Mouse (Mus musculus) hindbrain, embryonic 11.5 days (tissue): ENCODE data around the gene Tctn1. TPM values are rescaled to one million over a fixed set of nuclear protein-coding genes. Genes with fewer than 3 reads are reported as not detected.

Source experiments
- ATAC-seq: fragments of 200-750 bp; cut with Nextera tagmentation; 2 replicates; pipeline ENCODE4 v1.8.0; 2017; ENCODE audit warnings: mild to moderate bottlenecking, moderate TSS enrichment, moderate library complexity; ENCODE audit not compliant: low FRiP score
- DNase-seq: peaks from one replicate; pipeline ENCODE4 v3.0.0-alpha.2; 2015; ENCODE audit warnings: low spot score
- H3K27ac ChIP-seq: fragments of 300-500 bp; sonication (generic); 2 replicates; pipeline ENCODE4 v1.5.1; 2014; ENCODE audit warnings: mild to moderate bottlenecking, low read depth, low read length
- H3K27me3 ChIP-seq: fragments of 300-500 bp; sonication (generic); 2 replicates; pipeline ENCODE4 v1.6.1; 2014; ENCODE audit warnings: mild to moderate bottlenecking, low read length, moderate library complexity, mixed read lengths; ENCODE audit not compliant: control insufficient read depth, insufficient read depth
- H3K36me3 ChIP-seq: fragments of 300-500 bp; sonication (generic); 2 replicates; pipeline ENCODE4 v1.6.1; 2014; ENCODE audit warnings: mild to moderate bottlenecking, low read length, moderate library complexity, mixed read lengths; ENCODE audit not compliant: control insufficient read depth, insufficient read depth
- H3K4me1 ChIP-seq: fragments of 300-500 bp; sonication (generic); replicated peaks from 2 replicates; pipeline ENCODE4 v1.6.1; 2014; ENCODE audit warnings: low read length, mixed read lengths; ENCODE audit not compliant: control insufficient read depth, insufficient read depth
- H3K4me2 ChIP-seq: fragments of 300-500 bp; sonication (generic); replicated peaks from 2 replicates; pipeline ENCODE4 v1.6.1; 2014; ENCODE audit warnings: mild to moderate bottlenecking, low read depth, low read length
- H3K4me3 ChIP-seq: fragments of 300-500 bp; sonication (generic); 2 replicates; pipeline ENCODE4 v1.5.1; 2014; ENCODE audit warnings: low read depth, low read length
- H3K9ac ChIP-seq: fragments of 300-500 bp; sonication (generic); 2 replicates; pipeline ENCODE4 v1.6.1; 2014; ENCODE audit warnings: low read depth, low read length
- H3K9me3 ChIP-seq: fragments of 300-500 bp; sonication (generic); 2 replicates; pipeline ENCODE4 v1.6.1; 2016; ENCODE audit warnings: low read length; ENCODE audit not compliant: control insufficient read depth
- WGBS: fragments of 180-500 bp; shearing (Covaris S2); extraction: QIAGEN DNeasy Blood & Tissue Kit; methylation state at CpG from one replicate; pipeline ENCODE4 v1.1.7; 2014; 5-methylcytosine and 5-hydroxymethylcytosine counted together
- polyA plus RNA-seq: library from polyadenylated mRNA; unstranded; fragments of >200 nt; fragmentation: Nextera tagmentation; extraction: Ambion mirVana; gene quantifications from 2 replicates; pipeline ENCODE4 v1.2.1, GENCODE M21; 2014

The Tctn1 gene
- polyA plus RNA-seq, 1 experiment from 2014 or later: 5.6 TPM

DNA sequence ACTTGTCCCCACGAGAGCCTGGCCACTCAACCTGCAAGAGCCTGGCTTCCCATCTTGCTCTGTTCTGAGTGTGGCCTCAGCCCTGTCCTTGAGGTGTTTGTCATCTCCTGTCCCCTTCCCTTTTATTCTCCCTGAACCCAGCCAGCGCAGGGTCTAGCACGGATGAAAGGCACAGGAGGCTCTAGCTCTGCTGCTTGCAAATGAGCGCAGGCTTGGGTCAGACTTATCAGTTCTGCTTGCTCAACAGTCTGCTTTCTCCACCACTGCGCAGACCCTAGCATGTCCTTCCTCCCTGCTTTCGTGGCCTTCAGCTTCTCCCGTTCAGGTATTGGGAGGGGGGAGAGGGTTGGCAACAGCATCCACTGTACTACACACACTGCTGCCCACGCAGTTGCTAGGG is 52.1 kb downstream of the Tctn1 start:
- H3K4me1 ChIP-seq: peaks cover 4% of the 10 kb centered on the region; the same call in 1 of the 2 replicates

DNA sequence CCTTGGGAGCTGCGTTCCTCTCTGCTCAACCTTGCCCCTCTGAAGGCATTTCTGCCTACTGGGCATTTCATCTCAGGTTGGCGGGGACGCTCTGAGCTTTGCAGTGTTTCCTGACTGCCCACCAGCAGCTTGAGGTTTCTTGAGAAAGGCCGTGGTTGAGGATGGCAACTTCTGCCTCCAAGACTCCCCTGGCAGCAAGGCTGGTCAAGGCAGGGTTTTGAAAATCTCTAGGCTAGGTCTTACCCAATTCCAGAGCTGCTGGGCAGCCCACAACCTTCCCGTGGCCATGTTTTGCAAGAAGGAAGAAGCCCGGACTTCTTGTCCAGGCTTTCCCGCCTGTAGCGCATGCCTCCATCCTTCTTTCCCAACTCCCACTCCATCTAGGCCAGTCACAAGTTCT is 53.4 kb downstream of the Tctn1 start:
- 88% methylated on average over 8 of the region's 8 CpGs for WGBS
- Histone ChIP-seq H3K27ac (no peak overlapping the region), H3K9ac (no peak overlapping the region), H3K27me3 (no peaks in the 10 kb centered on the region), H3K4me3 (no peak overlapping the region), H3K36me3 (no peaks in the 10 kb centered on the region), H3K9me3 (no peaks in the 10 kb centered on the region), H3K4me1 (peaks cover 4% of the 10 kb centered on the region; the same call in 1 of the 2 replicates), H3K4me2 (no peak overlapping the region)
- ATAC-seq: no peak
- no peak for DNase-seq

More for the DNA sequence above, 52.1 kb downstream of the Tctn1 start:
- DNase-seq: no peak
- 85% methylated on average over 8 of the region's 8 CpGs for WGBS
- H3K36me3 ChIP-seq: no peaks in the 10 kb centered on the region
- H3K27me3 ChIP-seq: no peaks in the 10 kb centered on the region
- no peak overlapping the region for H3K27ac ChIP-seq
- H3K9ac ChIP-seq: no peak overlapping the region
- ATAC-seq: no peak
- H3K9me3 ChIP-seq: no peaks in the 10 kb centered on the region
- no peak overlapping the region for H3K4me3 ChIP-seq
- H3K4me2 ChIP-seq: no peak overlapping the region

DNA sequence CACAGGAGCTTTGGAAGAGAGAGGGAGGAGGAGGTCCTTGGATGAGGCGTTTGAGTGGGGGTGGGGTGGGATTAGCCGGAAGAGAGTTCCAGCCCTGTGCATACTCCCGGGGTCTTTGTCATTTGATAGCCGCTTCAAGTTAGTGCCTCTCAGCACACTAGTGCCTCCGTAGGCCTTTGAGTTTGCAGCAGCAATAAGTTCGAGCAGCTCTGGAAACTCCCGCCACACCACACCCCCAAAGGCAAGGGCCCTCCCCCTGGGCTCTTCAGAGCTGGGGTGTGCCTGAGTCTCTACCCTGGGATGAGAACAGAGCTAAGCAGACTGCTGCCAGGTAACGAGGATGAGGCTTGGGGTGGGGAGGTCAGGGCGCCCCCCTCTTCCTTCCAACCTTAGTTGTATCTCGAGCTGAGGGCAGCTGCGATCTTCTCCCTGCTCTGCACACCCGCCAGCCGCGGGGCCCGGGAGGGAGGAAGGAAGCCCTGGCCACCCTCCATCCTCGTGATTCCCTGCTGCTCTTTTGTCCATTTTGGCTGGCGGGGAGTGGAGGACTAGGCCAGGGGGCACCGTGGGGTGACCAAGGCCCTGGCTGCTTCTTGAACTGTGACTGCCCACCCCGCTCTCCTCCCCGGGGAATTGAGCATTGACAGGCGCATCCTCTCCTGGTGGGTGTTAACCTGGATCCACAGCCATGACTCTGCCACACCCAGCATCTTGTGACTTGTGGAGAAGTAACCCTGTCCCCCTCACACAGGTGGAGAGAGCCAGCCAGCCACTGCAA is 54.5 kb downstream of the Tctn1 start:
- peak overlapping the region; percentile 37 for H3K4me2 ChIP-seq
- no peak overlapping the region for H3K27ac ChIP-seq
- DNase-seq: peak; percentile 71
- peak overlapping the region; percentile 21; the same call in 1 of the 2 replicates for H3K9ac ChIP-seq
- no peaks in the 10 kb centered on the region for H3K9me3 ChIP-seq
- H3K4me3 ChIP-seq: peak overlapping the region; percentile 20; the same call in 1 of the 2 replicates
- WGBS: 4% methylated on average over 21 of the region's 21 CpGs
- no peaks in the 10 kb centered on the region for H3K36me3 ChIP-seq
- peak; percentile 40; the same call in 1 of the 2 replicates for ATAC-seq
- H3K4me1 ChIP-seq: peaks cover 4% of the 10 kb centered on the region; the same call in 1 of the 2 replicates
- no peaks in the 10 kb centered on the region for H3K27me3 ChIP-seq

DNA sequence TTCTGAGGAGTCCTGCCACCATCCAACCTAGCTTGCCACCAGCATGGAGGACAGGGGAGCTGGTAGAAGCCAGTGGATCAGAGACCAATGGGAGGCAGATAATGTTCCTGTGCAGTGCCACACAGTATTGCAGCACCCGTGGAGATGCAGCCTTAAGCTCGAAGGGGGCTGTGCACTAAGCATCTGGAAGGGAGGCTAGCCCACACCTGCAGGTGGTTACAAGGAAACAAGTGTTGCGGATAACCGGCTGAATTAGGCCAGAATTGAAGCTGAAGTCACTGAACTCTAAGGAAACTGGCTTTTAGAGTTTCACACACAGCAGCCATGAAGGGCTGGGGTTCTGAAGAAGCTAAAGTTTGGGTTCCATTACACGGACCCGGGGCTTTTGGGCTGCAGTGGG is 55.4 kb downstream of the Tctn1 start:
- Histone ChIP-seq H3K27me3 (no peaks in the 10 kb centered on the region), H3K4me2 (no peak overlapping the region), H3K27ac (no peak overlapping the region), H3K4me1 (peaks cover 4% of the 10 kb centered on the region; the same call in 1 of the 2 replicates), H3K9me3 (no peaks in the 10 kb centered on the region), H3K4me3 (no peak overlapping the region), H3K9ac (no peak overlapping the region), H3K36me3 (no peaks in the 10 kb centered on the region)
- WGBS: 46% methylated on average over 6 of the region's 6 CpGs
- DNase-seq: no peak
- no peak for ATAC-seq

DNA sequence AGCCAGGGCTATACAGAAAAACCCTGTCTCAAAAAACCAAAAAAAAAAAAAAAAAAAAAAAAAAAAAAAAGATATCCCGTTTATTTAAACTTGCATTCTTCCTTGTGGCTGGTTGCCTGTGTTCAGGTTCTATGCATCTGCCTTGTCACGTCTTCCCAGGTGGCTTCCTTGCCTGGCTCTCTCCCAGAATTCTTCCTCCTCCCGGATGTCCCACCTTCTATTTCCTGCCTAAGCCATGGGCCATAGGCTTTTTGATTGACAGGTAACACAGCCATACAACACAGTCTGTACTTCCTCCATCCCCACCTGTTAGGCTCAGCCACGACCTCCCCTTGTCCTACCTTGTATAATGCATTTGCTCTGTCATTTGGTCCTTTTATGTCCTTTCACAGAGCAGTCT is 57.8 kb downstream of the Tctn1 start, which contains the start of gene Hvcn1:
Gene Hvcn1, plus strand, starts transcription at position 330 of the 400 bp plus-strand sequence.
- no peaks in the 10 kb centered on the region for H3K27me3 ChIP-seq
- no peak within 1 kb of the TSS for H3K4me3 ChIP-seq
- H3K9me3 ChIP-seq: no peaks in the 10 kb centered on the region
- H3K4me2 ChIP-seq: no peak within 1 kb of the TSS
- H3K36me3 ChIP-seq: no peaks in the 10 kb centered on the region
- 71% methylated on average over 4 of the region's 4 CpGs for WGBS
- DNase-seq (no peak), ATAC-seq (no peak)
- no peak within 1 kb of the TSS for H3K9ac ChIP-seq
- no peak within 1 kb of the TSS for H3K27ac ChIP-seq
- peaks cover 4% of the 10 kb centered on the region; the same call in 1 of the 2 replicates for H3K4me1 ChIP-seq

DNA sequence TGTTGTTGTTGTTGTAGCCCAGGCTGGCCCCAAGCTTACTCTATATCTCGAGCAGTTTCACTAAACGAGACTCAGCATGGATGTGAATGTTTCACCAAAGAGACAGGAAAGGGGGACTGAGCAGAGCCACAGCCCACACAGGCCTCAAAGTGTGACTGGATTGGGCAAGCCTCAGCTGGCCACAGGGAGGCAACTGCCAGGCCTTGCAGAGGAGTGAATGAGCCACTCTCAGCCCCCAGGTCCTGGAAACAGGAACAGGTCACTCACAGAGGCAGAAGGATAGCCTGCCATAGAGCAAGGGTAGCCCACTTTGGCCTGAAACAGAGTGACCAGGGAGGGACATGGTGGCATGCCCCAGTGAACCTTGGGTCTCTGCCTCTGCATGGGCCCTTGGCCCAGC is 60.1 kb downstream of the Tctn1 start:
- no peak for ATAC-seq

DNA sequence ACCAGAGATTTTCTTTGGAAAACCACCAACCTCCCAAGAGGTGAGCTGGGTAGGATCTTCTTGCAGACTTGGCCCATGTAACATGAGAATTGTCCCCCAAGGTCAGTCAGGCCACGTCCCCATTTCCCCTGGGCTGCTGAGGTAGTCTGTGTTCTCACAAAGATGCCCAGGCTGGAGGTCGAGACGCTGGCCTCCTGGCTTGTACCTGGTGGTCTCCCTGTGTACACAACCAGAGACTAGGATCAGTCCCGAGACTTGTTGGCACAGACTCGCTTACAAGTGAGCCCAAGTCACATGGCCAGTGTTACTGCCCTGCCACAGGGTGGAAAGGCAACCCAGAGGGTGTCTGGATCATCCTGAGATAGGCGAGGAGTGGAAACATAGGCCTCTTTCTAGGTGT is 62.4 kb downstream of the Tctn1 start:
- WGBS: 89% methylated on average over 6 of the region's 6 CpGs
- no peak for ATAC-seq
- H3K4me3 ChIP-seq: no peak overlapping the region

More for the DNA sequence above, 60.1 kb downstream of the Tctn1 start:
- no peaks in the 10 kb centered on the region for H3K36me3 ChIP-seq
- no peak for DNase-seq
- no peaks in the 10 kb centered on the region for H3K4me1 ChIP-seq
- no peak overlapping the region for H3K27ac ChIP-seq
- no peak overlapping the region for H3K9ac ChIP-seq
- 86% methylated on average over 2 of the region's 2 CpGs for WGBS
- H3K4me2 ChIP-seq: no peak overlapping the region
- no peaks in the 10 kb centered on the region for H3K9me3 ChIP-seq
- no peaks in the 10 kb centered on the region for H3K27me3 ChIP-seq
- no peak overlapping the region for H3K4me3 ChIP-seq

DNA sequence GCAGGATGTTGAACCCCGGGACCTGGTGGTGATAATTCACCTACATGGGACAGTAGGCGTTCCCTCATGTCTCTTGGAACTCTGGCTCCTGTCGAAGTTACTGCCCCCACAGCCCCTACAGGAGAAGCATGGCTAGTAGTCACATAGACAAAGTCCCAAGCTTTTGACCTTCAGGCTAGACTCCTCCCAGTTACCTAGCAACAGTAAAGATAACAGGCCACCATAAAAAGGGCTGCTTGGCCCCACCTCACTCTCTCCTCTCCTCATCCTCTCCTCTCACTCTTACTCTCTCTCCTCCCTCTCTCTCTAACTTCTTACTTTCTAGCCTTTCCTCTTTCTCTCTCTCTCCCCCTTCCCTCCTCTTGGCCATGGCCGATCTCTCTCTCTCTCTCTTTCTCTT is 63.4 kb downstream of the Tctn1 start:
- WGBS: 95% methylated on average over 4 of the region's 4 CpGs
- Histone ChIP-seq H3K4me3 (no peak overlapping the region), H3K27me3 (no peaks in the 10 kb centered on the region), H3K4me1 (no peaks in the 10 kb centered on the region), H3K9me3 (no peaks in the 10 kb centered on the region), H3K9ac (no peak overlapping the region), H3K27ac (no peak overlapping the region), H3K4me2 (no peak overlapping the region), H3K36me3 (no peaks in the 10 kb centered on the region)
- ATAC-seq (no peak), DNase-seq (no peak)

More for the DNA sequence above, 62.4 kb downstream of the Tctn1 start:
- DNase-seq: no peak
- H3K27me3 ChIP-seq: no peaks in the 10 kb centered on the region
- H3K9me3 ChIP-seq: no peaks in the 10 kb centered on the region
- H3K27ac ChIP-seq: no peak overlapping the region
- H3K4me2 ChIP-seq: no peak overlapping the region
- H3K36me3 ChIP-seq: no peaks in the 10 kb centered on the region
- no peak overlapping the region for H3K9ac ChIP-seq
- no peaks in the 10 kb centered on the region for H3K4me1 ChIP-seq

DNA sequence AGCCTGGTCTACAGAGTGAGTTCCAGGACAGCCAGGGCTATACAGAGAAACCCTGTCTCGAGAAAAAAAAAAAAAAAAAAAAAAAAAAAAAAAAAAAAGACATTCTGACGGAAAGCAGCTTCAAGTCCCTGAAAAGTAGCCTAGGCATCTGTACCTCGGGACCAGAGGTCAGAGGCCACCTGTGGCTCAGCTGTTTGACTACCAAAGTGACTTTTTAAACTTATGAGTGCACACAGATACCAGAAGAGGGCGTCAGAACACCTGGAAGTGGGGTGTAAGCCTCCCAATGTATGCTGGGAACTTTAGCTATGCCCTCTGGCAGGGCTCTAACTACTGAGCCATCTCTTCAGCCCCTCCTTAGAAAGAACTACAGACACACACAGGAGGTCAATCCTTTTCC is 71.9 kb downstream of the Tctn1 start:
- Histone ChIP-seq H3K36me3 (no peaks in the 10 kb centered on the region), H3K4me3 (no peak overlapping the region), H3K9me3 (no peaks in the 10 kb centered on the region), H3K9ac (no peak overlapping the region), H3K27ac (no peak overlapping the region), H3K4me2 (no peak overlapping the region), H3K4me1 (no peaks in the 10 kb centered on the region), H3K27me3 (no peaks in the 10 kb centered on the region)
- DNase-seq (no peak), ATAC-seq (no peak)
- WGBS: 55% methylated on average over 3 of the region's 4 CpGs
